Mouse (Mus musculus) hindbrain, embryonic 13.5 days (tissue): ENCODE results near the gene Srxn1. TPM values are rescaled to one million over a fixed set of nuclear protein-coding genes. Genes with fewer than 3 reads are reported as not detected.
"Not testable (repeated sequence)": the region's sequence is repeated elsewhere in the genome, so short reads cannot be mapped to it uniquely, and the experiment has no call there.

Source experiments
- ATAC-seq: fragments of 200-750 bp; cut with Nextera tagmentation; 2 replicates; pipeline ENCODE4 v1.8.0; 2017; ENCODE audit warnings: moderate TSS enrichment; ENCODE audit not compliant: low FRiP score
- H3K27ac ChIP-seq: fragments of 300-500 bp; sonication (generic); 2 replicates; pipeline ENCODE4 v1.5.1; 2015; ENCODE audit warnings: inconsistent platforms, mild to moderate bottlenecking, moderate library complexity
- H3K27me3 ChIP-seq: fragments of 300-500 bp; sonication (generic); 2 replicates; pipeline ENCODE4 v1.6.1; 2015; ENCODE audit warnings: mild to moderate bottlenecking, inconsistent platforms
- H3K36me3 ChIP-seq: fragments of 300-500 bp; sonication (generic); 2 replicates; pipeline ENCODE4 v1.6.1; 2015; ENCODE audit warnings: mild to moderate bottlenecking, inconsistent platforms
- H3K4me1 ChIP-seq: fragments of 300-500 bp; sonication (generic); replicated peaks from 2 replicates; pipeline ENCODE4 v1.6.1; 2015; ENCODE audit warnings: inconsistent platforms
- H3K4me2 ChIP-seq: fragments of 300-500 bp; sonication (generic); 2 replicates; pipeline ENCODE4 v1.6.1; 2015; ENCODE audit warnings: inconsistent platforms, mild to moderate bottlenecking, moderate library complexity
- H3K4me3 ChIP-seq: fragments of 300-500 bp; sonication (generic); 2 replicates; pipeline ENCODE4 v1.5.1; 2015; ENCODE audit warnings: mild to moderate bottlenecking, inconsistent platforms
- H3K9ac ChIP-seq: fragments of 300-500 bp; sonication (generic); 2 replicates; pipeline ENCODE4 v1.6.1; 2015; ENCODE audit warnings: mild to moderate bottlenecking, inconsistent platforms
- H3K9me3 ChIP-seq: fragments of 300-500 bp; sonication (generic); 2 replicates; pipeline ENCODE4 v1.6.1; 2016; ENCODE audit warnings: inconsistent platforms
- WGBS: fragments of 180-500 bp; shearing (Covaris S2); methylation state at CpG from one replicate; pipeline ENCODE4 v1.1.7; 2015; 5-methylcytosine and 5-hydroxymethylcytosine counted together
- polyA plus RNA-seq: library from polyadenylated mRNA; unstranded; fragments of >200 nt; fragmentation: Nextera tagmentation; extraction: Ambion mirVana; gene quantifications from 2 replicates; pipeline ENCODE4 v1.2.1, GENCODE M21; 2015

Srxn1 gene
- polyA plus RNA-seq: 16.1 and 16.8 TPM in 2 replicates

DNA sequence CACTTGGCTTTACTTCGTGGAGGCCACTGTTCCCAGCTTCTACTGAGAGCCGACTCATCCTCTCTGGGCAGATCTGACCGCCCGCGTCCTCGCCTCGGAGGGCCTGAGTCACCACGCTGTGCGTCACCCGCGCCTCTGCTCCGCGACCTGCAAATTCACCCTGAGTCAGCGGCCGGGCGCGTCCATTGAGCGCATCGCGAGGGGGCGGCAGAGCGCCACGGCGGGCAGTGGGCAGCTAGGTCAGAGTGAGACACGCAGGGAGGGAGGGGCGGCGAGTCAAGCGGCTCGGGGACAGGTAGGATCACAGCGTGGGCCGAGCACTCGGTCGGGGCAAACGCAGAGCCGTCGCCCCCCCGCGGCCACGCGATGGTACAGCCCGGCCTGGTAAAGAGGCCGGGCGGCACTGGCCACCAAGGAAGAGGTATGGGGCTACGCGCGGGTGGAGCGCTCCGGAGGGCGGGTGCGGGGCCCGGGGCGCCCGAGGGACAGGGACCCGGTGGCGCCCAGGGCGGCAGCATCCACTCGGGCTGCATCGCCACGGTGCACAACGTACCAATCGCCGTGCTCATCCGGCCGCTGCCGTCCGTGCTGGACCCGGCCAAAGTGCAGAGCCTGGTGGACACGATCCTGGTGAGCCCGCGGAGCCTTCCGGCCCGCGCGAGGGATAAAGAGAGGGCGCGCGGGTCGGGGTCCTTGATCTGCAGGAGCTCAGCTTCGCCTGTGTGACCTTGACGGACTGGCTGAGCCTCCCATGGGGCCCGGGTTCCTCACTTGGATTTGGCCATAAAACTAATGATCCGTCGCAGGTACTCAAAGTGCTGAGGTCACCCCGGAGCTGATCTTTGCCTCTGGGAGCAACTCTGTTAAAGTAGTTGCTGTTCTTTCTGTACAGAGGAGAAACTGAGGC, at the start of gene Srxn1:
Gene Srxn1 (plus strand): TSS at position 199 of the 907 bp plus-strand sequence.
- H3K4me1 ChIP-seq: peaks cover 40% of the 10 kb centered on the region
- H3K27me3 ChIP-seq: 0 out of 2 replicates have a peak, but pooled peaks cover 3% of the 10 kb centered on the region
- H3K9me3 ChIP-seq: no peaks in the 10 kb centered on the region
- peak; percentile 80 for ATAC-seq
- 1% methylated on average over 81 of the region's 84 CpGs for WGBS
- H3K9ac ChIP-seq: peak within 1 kb of the TSS; percentile 93
- peak within 1 kb of the TSS; percentile 78 for H3K4me2 ChIP-seq
- peaks cover 5% of the 10 kb centered on the region; the same call in 1 of the 2 replicates for H3K36me3 ChIP-seq
- H3K4me3 ChIP-seq: peak within 1 kb of the TSS; percentile 66
- H3K27ac ChIP-seq: peak within 1 kb of the TSS; percentile 71

DNA sequence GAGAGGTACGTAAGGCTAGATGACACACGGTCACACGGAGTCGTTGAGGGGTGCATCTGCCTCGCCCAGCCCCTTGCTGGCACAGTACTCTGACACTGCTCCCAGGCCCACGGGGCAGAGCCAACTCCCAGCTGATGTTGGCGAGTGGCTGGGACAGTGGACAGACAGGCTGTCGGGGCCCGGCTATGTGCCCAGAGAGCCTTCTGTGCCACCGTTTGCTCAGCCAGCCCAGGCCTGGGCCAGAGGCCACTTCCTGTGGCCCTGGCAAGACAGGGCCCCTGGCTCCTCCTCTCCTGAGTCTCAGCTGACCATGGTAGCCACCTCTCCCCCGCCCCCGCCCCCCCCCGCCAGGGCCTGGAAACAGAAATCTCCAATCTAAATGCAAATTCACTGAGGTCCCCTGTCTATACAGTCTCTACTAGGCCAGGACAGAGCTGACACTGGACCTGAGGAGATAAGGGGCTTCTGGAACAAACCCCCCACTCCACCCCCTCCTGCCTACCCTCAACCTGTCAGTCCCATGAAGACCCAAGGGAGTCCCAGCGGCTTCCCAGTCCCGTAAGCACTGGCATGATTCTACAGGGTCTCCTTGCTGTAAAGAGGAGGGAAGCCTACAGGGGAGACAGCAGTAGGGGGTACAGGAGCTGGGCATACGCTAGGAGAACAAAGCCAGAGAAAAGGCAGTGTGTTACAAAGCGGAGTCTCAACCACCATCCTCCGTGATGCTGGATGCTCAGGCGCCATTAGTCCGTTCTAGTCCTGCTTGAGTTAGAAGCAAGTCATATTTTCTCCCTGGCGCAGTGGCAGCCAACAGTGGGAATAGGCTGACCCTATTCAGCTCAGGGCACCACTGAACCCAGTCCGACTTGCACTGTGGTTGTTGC, 48.7 kb upstream of the Srxn1 start:
- H3K4me2 ChIP-seq: no peak overlapping the region
- H3K36me3 ChIP-seq: no peaks in the 10 kb centered on the region
- no peaks in the 10 kb centered on the region for H3K9me3 ChIP-seq
- H3K27me3 ChIP-seq: peaks cover 4% of the 10 kb centered on the region
- peaks cover 23% of the 10 kb centered on the region for H3K4me1 ChIP-seq
- H3K9ac ChIP-seq: 0 out of 2 replicates have a peak overlapping the region, but pooled peaks have one; percentile 20
- peak overlapping the region; percentile 73 for H3K27ac ChIP-seq
- WGBS: 50% methylated on average over 22 of the region's 22 CpGs
- ATAC-seq: peak; percentile 69
- no peak overlapping the region for H3K4me3 ChIP-seq

DNA sequence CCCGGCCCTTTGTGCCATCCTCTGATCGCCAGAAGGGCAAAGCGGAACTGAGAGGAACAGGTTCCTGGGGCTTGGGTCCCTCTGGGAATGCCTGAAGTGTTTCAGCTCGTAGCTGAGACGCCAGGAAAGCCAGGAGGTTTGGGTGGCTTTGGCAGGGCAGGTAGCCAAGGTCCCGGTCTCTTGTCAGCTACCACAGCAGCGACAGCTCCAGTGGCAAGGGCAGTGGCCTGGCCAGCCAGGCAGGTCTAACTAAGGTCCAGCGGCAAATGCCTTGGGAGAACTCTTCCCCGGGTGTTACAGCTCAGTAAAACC, 48.1 kb upstream of the Srxn1 start:
- Histone ChIP-seq H3K4me3 (no peak overlapping the region), H3K9ac (0 out of 2 replicates have a peak overlapping the region, but pooled peaks have one; percentile 20), H3K36me3 (no peaks in the 10 kb centered on the region), H3K4me2 (no peak overlapping the region), H3K9me3 (no peaks in the 10 kb centered on the region), H3K27ac (peak overlapping the region; percentile 73), H3K27me3 (peaks cover 4% of the 10 kb centered on the region), H3K4me1 (peaks cover 17% of the 10 kb centered on the region)
- 71% methylated on average over 9 of the region's 9 CpGs for WGBS
- no peak for ATAC-seq

DNA sequence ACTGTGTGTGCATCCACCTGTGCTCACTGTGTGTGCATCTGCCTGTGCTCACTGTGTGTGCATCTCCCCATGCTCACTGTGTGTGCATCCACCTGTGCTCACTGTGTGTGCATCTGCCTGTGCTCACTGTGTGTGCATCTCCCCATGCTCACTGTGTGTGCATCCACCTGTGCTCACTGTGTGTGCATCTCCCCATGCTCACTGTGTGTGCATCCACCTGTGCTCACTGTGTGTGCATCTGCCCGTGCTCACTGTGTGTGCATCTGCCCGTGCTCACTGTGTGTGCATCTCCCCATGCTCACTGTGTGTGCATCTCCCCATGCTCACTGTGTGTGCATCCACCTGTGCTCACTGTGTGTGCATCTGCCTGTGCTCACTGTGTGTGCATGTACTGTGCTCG, 42.5 kb upstream of the Srxn1 start:
- H3K9ac ChIP-seq, ATAC-seq, H3K27me3 ChIP-seq, H3K4me1 ChIP-seq, H3K27ac ChIP-seq, H3K4me3 ChIP-seq, H3K36me3 ChIP-seq, H3K9me3 ChIP-seq, H3K4me2 ChIP-seq: not testable (repeated sequence)
- WGBS: 88% methylated on average over 3 of the region's 3 CpGs

DNA sequence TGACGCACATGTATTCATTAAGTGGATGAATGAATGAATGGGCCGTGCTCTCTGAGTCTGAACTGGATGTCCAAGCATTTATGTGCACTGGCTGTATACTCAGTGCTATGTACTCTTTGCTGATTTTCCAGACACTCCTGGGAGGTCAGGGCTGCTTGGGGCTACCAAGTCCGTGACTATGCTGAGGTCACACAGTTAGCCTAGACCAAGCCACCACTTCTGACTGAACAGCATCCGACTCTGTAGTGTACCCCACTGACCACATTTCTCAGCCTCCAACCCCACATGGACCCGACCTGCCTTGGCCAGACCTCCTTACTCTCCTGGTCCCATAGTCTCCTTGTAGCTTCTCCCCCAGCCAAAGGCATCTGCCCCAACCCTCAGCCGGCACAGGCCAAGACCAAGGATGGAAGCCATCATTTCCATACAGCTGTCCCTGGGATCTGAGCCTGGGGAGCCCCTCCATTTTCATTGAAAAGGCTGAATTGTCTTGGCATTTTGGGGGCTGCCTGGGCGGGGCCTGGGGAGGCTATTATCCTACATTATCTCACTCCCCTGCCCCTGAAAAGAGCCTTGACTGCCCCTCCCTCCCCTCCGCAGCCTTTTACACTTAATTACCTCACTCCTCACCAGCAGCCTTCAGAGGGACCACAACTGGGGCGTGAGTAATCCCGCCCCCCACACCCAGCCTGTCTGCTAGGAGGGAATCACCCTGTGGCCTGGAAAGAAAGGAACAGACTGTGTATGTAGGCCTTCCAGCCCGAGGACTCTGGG, 36.5 kb upstream of the Srxn1 start:
- Histone ChIP-seq H3K27me3 (0 out of 2 replicates have a peak, but pooled peaks cover 1% of the 10 kb centered on the region), H3K4me2 (no peak overlapping the region), H3K9ac (peak overlapping the region; percentile 43), H3K9me3 (no peaks in the 10 kb centered on the region), H3K4me1 (peaks cover 16% of the 10 kb centered on the region), H3K36me3 (no peaks in the 10 kb centered on the region), H3K27ac (peak overlapping the region; percentile 82), H3K4me3 (no peak overlapping the region)
- peak; percentile 79 for ATAC-seq
- 19% methylated on average over 11 of the region's 11 CpGs for WGBS

DNA sequence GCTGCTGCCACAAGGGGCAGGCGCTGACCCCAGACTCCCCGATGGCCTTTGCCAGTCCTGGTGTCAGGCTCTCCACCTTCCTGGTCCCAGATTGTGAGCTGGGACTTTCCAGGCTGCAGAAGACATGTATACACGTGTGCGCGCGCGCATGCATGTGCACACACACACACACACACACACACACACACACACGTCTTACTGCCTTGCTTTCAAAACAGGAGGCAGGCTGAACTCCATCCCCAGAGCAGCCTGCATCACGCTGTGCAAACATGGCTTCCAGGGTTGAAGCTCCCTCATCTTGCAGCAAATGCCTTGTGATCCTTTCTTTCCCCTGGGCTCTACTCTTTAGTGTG, 35.9 kb upstream of the Srxn1 start:
- 42% methylated on average over 9 of the region's 9 CpGs for WGBS
- ATAC-seq: peak; percentile 55; the same call in 1 of the 2 replicates
- Histone ChIP-seq H3K9me3 (no peaks in the 10 kb centered on the region), H3K4me2 (no peak overlapping the region), H3K9ac (peak overlapping the region; percentile 43), H3K36me3 (no peaks in the 10 kb centered on the region), H3K27ac (peak overlapping the region; percentile 82), H3K27me3 (peaks cover 7% of the 10 kb centered on the region; the same call in 1 of the 2 replicates), H3K4me1 (peaks cover 16% of the 10 kb centered on the region), H3K4me3 (no peak overlapping the region)

DNA sequence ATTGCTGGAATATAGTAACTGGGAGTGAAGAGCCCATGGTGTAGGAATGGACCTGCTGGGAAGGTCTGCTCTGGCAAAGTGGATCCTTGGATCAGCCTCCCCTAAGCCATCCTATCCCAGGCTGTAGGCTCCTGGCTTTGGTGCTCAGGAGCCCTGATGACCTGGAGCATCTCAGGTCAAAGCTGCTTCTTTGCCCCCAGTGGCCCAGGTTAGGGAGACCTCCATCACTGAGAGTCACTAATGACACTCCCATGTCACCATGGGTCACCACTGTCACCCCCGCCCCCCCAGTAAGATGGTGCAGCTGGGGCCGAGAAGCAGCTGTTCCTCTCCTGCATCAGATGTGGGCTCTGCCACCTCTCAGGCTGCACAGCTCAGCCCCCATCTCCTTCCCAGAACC, 35.4 kb upstream of the Srxn1 start:
- peak; percentile 33; the same call in 1 of the 2 replicates for ATAC-seq
- peak overlapping the region; percentile 82 for H3K27ac ChIP-seq
- H3K9me3 ChIP-seq: no peaks in the 10 kb centered on the region
- peaks cover 16% of the 10 kb centered on the region for H3K4me1 ChIP-seq
- no peak overlapping the region for H3K9ac ChIP-seq
- no peak overlapping the region for H3K4me2 ChIP-seq
- H3K4me3 ChIP-seq: no peak overlapping the region
- 64% methylated on average over 2 of the region's 2 CpGs for WGBS
- no peaks in the 10 kb centered on the region for H3K36me3 ChIP-seq
- peaks cover 10% of the 10 kb centered on the region; the same call in 1 of the 2 replicates for H3K27me3 ChIP-seq

DNA sequence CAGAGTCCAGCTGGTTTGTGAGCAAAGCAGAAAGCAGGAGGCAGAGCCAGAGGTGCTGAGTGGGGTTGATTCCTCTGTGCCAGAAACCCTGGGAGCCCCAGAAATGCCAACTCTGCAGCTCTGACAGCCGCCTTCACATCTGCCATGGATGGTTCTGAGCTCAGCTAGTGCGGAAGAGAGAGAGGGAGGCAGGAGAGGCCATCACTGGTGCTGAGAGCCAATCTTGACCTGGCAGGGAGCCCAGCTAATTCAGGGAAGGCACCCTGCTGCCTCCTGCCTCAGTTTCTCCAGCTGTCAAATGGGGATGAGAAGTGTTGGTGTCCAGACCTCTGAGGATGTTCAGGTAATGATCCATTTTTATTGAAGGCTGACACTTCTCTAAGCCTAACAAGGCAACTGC, 30.8 kb upstream of the Srxn1 start:
- Histone ChIP-seq H3K27ac (no peak overlapping the region), H3K9ac (no peak overlapping the region), H3K4me2 (no peak overlapping the region), H3K27me3 (peaks cover 17% of the 10 kb centered on the region; the same call in 1 of the 2 replicates), H3K9me3 (no peaks in the 10 kb centered on the region), H3K36me3 (no peaks in the 10 kb centered on the region), H3K4me3 (no peak overlapping the region), H3K4me1 (peaks cover 32% of the 10 kb centered on the region)
- ATAC-seq: no peak
- WGBS: 74% methylated on average over 2 of the region's 2 CpGs

DNA sequence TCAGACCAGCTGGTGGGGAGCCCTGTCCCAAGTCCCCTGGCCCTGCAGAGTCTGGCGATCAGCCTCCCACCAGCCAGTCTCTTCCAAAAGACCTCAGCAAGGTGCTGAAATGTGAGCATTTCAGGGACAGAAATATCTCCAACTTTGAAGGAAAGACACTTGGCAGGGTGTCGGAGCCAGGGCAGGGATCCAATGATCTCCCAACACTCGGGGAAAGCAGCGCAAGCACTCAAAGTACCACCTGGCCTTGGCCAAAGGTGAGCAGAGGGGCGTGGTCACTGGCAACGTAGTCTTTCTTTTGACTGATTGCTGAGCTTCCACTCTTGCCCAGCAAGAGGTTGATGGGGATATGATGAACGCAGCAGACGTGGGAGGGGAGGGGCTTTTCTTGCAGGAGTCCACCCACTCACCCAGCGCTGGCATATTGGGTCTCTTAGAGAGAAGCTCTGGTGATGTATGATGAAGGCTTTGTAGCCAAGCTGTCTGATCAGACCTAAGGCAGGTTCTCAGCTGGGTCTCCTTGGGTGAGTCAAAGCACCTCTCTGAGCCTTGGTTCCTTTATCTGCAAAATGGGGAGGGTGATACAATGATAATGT, 29.9 kb upstream of the Srxn1 start:
- Histone ChIP-seq H3K27me3 (peaks cover 17% of the 10 kb centered on the region; the same call in 1 of the 2 replicates), H3K36me3 (no peaks in the 10 kb centered on the region), H3K4me2 (no peak overlapping the region), H3K4me1 (peaks cover 33% of the 10 kb centered on the region), H3K27ac (no peak overlapping the region), H3K9me3 (no peaks in the 10 kb centered on the region), H3K9ac (no peak overlapping the region), H3K4me3 (no peak overlapping the region)
- WGBS: 60% methylated on average over 9 of the region's 9 CpGs
- ATAC-seq: no peak

DNA sequence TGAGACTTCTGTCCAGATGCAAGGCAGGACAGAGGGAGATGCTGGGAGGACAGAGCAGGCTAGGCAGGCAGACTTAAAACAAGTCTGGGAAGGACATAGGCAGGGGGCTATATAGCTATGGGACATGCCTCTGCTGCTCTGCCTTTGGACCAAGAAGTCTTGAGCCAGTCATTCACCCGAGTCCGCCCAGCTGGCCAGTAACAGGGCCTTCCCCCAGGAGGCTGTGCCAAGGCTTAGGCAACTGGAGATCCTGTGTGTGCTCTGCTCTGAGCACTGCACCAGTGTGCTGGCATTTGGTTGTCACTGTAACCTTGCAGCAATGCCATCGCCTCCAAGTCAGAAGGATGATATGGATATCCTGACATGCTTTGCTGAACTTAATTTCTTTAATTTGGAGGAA, 28.0 kb upstream of the Srxn1 start:
- WGBS: 71% methylated on average over 3 of the region's 3 CpGs
- Histone ChIP-seq H3K9me3 (no peaks in the 10 kb centered on the region), H3K4me1 (peaks cover 41% of the 10 kb centered on the region), H3K9ac (peak overlapping the region; percentile 43), H3K27ac (no peak overlapping the region; the same call in 1 of the 2 replicates), H3K4me2 (no peak overlapping the region), H3K27me3 (peaks cover 17% of the 10 kb centered on the region; the same call in 1 of the 2 replicates), H3K36me3 (no peaks in the 10 kb centered on the region), H3K4me3 (no peak overlapping the region)
- ATAC-seq: no peak
